Mouse (Mus musculus): ENCODE data around the gene Aen.

Gene Aen

GRCm38 (mm10) chr7:78893917-78894316 is 1.7 kb upstream of the Aen start:
- DNase-seq (ENCODE audit: low spot score in 2 of 2) = no peak

DNA sequence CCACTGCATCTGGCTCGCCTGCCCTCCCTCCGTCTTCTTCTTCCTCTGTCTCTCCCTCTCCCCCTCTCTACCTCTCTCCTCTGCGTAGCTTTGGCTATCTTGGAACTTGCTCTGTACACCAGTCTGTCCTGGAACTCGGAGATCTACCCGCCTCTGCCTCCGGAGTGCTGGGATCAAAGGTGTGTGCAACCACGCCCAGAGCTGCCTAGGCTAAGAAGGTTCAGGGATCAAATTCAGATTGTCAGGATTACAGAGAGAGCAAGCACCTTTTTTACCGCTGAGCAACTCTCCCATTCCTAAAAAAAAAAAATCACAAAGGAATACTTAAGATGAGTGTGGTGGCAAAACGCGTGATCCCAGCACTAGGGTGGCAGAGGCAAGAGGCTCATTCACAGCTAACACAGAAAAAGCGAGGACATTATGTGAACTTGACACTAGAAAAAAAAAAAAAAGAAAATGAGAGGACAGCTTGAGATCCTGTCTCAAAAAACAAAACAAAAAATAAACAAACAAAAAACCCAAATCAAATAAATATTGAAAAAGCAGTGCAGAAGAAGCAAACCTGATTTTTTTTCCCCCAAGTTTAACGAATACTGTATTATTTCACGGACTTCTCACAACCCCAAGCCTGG is 517 bp upstream of the Aen start:
- DNase-seq (ENCODE audit: low spot score in 2 of 2) = no peak

DNA sequence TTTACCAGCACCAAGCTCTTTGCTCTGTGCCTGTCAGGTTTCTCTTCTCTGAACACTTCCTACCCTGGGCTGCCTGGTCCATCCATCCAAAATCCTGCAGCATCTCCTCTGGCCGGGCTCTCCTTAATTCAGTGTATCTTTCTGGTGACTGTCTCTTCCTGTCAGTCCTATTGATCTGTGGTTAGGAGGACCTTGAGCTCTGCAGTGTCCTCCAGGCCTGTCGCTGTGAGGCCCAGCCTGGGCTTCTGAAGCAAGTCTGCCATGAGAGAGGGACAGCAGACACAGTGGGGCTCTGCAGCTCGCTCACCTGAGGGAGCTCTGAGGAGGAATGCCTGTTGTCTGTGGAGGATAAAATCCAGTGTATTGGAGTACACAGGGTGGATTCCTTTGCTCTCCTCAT is 1.9 kb downstream of the Aen start:
- DNase-seq (ENCODE audit: low spot score in 2 of 2) = no peak

- DNase-seq (ENCODE audit: low spot score in 2 of 2) = no peak
These were observed 7.7 kb downstream of the Aen start for GRCm38 (mm10) chr7:78903174-78903870.

DNA sequence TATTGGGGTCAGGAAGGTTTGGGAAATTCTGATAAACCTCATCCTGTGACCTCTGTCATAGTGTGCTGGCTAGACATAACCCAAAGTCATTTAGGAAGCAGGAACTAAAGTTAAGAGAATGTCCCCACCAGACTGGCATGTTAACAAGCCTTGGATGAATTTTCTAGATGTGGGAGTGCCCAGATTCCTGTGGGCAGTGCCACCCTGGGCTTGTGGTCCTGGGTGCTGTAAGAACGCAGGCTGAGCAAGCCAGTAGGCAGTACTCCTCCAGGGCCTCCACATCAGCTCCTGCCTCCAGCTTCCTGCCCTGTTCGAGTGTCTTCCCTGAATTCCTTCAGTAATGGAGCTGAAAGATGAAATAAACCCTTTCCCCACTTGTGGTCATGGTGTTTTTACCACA is 8.5 kb downstream of the Aen start:
- DNase-seq (ENCODE audit: low spot score in 2 of 2) = no peak

- DNase-seq (ENCODE audit: low spot score in 2 of 2) = no peak
These were observed 13.4 kb downstream of the Aen start for GRCm38 (mm10) chr7:78909026-78909425.

GRCm38 (mm10) chr7:78910336-78911098 is 14.9 kb downstream of the Aen start:
- DNase-seq (ENCODE audit: low spot score in 2 of 2) = no peak

GRCm38 (mm10) chr7:78911209-78911608 is 15.6 kb downstream of the Aen start:
- no peak for DNase-seq (ENCODE audit: low spot score in 2 of 2)

DNA sequence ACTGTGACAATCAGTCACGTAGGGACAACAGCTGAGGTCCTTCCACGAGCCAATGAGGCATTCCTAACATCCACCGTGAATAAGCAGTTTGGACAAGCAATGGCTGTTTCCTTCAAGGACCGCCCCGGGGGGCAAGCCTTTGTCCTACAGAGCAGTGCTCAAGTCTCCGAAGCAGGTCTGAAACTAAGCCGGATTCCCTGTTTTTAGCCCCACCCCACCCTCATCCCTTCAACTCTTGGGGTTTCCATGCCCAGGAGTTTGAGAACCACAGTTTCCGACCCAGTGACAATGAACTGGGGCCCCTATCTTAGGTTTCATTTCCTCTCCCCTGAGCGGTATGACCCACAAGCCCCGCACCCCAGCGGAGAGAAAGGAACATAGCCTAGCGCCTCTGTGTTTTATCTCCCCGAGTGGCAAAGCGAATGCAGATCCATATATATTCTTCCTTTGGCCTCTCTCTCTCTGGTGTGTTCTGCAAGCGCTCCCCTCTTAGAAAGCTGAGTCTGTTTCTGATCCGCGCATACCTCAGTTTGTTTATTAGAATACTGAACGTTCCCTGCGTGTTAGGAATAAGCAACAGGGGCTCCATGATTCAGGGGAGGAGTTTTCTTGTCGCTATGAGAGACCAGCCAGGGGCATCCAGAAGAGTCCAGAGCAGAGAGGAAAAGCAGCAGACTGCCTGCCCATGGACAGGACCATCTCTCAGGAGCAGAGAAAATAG is 16.8 kb downstream of the Aen start:
- peak in 1 of 2 experiments; percentile 14 for DNase-seq (ENCODE audit: low spot score in 2 of 2)

DNA sequence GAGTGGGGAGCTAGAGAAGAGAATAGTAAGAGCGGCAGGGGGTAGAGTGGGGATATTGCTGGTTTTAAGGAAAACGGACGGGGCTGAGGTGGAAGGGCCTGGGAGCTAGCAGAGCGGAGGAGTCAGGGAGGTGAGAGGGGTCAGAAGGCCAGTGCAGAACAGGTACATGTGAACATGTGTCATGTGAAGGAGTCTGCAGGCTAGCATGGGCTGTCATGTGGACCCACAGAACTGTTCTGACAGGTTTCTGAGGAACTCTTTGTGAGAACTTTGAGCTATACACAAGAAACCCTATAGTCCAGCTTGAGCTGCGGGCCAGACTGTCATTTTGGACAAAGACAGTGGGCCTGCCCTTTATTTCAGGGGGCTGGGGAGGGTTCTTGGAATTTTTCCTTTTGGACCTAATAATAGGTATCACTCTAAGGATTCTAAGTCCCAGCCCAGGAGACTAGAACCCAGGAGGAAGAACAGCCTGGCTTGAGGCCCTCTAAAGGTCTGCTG is 17.4 kb downstream of the Aen start, which contains the start of gene Isg20:
TSS of gene Isg20 (plus strand) at position 451 of the 501 bp plus-strand sequence.
- DNase-seq (ENCODE audit: low spot score in 2 of 2) = no peak

DNA sequence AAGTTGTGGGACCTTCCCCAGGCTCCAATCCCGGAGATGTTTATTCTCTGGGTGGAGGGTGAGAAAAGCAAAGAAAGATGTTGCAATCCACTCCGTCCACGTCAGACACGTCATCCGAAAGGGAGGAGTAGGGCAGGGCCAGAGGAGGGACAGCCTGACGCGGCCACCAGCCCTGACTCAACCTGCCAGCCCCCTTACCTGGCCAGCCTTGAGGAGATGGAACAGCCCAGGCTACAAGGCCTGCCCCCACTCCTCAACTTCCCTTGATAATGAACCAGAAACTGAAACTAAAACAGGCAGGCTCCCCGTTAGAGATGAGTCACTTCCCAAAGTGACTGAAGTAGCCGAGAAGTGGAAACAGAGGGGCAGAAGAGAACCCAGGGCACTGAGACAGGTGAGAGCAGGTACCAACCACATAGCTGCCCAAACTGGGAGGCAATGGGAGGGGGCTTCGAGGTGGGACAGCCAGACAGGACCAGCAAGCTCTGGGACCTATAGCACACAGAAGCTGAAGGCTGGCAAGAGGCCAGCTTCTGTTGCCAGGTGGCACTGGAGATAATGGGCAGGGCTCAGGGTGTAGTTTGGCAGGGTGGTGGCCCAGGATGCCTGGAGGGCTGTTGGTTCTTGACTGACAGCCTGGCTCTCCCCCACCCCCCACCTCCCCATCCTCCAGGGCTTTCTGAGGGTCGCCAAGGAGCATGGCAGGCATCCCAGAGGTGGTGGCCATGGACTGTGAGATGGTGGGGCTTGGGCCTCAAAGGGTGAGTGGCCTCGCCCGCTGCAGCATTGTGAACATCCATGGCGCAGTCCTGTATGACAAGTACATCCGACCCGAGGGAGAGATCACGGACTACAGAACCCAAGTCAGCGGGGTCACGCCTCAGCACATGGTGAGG is 18.2 kb downstream of the Aen start:
- DNase-seq (ENCODE audit: low spot score in 2 of 2) = peak; percentile 80

- DNase-seq (ENCODE audit: low spot score in 2 of 2) = no peak
These were observed 18.8 kb downstream of the Aen start for GRCm38 (mm10) chr7:78914545-78914845.

- DNase-seq (ENCODE audit: low spot score in 2 of 2) = no peak
These were observed 19.3 kb downstream of the Aen start for GRCm38 (mm10) chr7:78914896-78915510.

- DNase-seq (ENCODE audit: low spot score in 2 of 2) = no peak
These were observed 23.0 kb downstream of the Aen start for GRCm38 (mm10) chr7:78918686-78919085.

DNA sequence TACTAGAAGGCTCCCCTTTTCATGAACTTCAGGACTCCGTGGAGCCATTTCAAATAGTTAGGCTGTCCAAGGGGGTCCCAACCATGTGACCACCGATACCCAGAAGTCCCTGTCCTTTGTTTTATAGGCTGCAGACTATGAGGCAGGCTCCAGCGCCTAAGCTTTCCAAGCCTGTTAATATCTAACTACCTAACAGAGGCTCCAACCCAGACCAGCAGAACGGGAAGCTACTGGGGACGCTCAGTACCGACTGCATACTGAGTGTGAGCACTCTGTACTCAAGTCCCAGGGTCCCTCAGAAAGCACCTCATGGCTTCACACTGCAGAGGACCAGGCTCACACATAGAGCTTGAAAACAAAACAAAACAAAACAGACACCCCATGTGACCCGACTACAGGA is 26.9 kb downstream of the Aen start:
- no peak for DNase-seq (ENCODE audit: low spot score in 2 of 2)

DNA sequence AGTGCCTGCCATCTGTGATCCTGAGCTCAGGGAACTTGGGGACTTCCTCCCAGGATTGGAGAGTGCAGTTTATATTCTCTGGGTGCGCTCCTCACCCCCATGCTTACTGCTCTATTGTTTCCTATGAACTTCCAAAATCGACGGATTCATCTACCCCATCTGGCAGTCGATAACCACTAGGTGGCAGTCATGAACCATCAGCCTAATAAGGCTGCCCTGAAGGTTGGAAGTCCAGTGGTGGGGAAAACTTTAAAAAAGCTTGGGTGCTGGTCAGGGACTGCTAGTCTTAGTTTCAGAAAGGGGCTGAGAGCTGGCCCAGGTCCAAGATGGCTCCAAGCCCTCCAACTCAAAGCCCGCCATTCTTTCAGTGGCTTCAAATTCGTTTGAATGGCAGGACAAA is 28.6 kb downstream of the Aen start:
- DNase-seq (ENCODE audit: low spot score in 2 of 2) = peak; percentile 31 to 41

DNA sequence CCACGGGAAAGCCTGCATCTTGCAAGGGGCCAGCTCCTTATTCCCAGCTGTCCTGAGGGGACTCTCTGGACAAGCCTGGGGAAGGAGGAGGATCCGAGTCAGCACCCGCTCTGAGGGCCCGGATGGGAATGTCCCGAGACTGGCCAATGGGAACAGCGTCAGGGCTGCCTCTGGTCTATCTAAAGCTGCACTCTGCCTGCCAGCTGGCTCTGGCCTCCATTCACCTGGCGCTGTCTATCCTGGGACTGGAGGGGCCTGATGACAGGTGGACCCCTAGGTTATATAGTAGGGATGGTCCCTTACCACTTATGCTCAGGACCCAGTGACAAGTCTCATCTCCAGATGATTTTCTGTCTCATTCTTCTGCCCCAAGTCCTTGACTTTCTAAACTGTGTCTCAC is 29.1 kb downstream of the Aen start:
- no peak for DNase-seq (ENCODE audit: low spot score in 2 of 2)

DNA sequence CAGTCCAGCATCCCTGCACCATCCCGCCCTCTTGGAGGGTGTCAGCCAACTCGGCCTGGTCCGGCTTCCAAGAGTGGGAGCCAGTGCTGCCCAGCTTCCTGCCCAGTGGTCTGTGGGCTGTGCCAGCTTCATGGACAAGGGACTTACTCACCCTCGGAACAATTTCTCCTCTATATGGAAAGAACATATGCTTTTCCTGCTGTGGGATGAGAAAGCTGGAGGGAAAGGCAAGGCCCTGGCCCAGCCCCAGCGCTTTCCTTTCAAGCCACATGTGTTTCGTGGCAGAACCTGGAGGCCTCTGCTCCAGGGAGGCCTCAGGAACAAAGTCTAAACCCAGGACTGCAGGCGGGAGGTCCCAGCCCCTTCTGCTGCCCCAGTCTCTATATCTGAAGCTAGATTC is 30.0 kb downstream of the Aen start:
- DNase-seq (ENCODE audit: low spot score in 2 of 2) = no peak

DNA sequence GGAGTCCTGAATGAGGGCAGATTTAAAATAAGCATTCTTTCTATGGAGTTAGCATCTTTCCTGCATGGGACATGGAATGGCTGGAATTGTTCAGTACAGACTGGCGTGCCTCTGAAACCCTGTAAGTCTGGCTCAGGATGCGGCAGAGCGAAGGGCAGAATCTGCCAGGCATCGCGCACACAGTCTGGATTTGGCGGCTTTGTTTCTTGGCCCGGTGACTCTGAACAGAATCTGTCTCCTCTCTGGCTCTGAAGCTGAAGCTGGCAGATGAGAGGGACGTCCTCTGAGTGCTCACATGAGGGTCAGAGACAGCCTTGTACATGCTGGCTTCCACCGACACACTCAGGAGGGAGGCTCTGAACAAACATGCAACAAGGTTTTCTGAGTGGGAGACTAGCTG is 30.5 kb downstream of the Aen start:
- no peak for DNase-seq (ENCODE audit: low spot score in 2 of 2)

DNA sequence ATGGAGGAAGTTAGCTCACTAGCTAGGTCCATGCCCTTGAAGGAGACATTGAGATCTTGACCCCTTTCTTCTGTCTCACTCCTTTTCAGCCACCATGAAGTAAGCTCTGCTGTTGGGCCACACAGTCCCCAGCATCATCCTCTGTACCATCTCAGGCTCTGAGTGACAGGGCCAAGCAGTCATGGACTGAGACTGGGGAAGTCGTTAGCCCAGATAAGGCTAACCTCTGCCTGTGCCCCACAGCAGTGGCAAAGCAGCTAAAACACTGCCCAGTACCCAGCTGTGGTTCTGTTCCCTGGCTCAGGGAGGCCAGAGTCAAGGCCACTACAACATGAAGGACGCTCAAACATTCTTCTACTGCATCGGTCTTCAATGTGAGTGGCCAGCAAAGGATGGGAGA is 31.6 kb downstream of the Aen start:
- DNase-seq (ENCODE audit: low spot score in 2 of 2) = no peak

Measured in heart, adult 9 months (tissue).